ENCODE assay signal across 14 mouse cellular contexts in genomic region chr11:69878399-69878798, GRCm38 (mm10). TPM values are rescaled to one million over a fixed set of nuclear protein-coding genes. Genes with fewer than 3 reads are reported as not detected.
DNase-seq lines count a peak whose midpoint lies in the region; ATAC-seq and TF ChIP-seq lines count a peak whose summit lies in the region.
"Had no signal": no experiment of that assay in that cellular context is flagged by ENCODE, and none has a peak within 500 bp of the region (broad histone marks: within the 10 kb centered on the region; RNA-seq: fewer than 3 reads in every experiment).

No protein-coding gene starts in this region.

- H3K4me1 ChIP-seq in hindbrain, embryonic 10.5 days (replicated peaks) = peaks cover 65% of the 10 kb centered on the region
- H3K4me1 ChIP-seq in hindbrain, embryonic 16.5 days (ENCODE audit: control insufficient read depth, insufficient read depth, low read depth, low read length) = peaks cover 6% of the 10 kb centered on the region
- H3K4me1 ChIP-seq in midbrain, postnatal 0 days (ENCODE audit: insufficient read depth, low read length) = no peaks in the 10 kb centered on the region
- H3K4me1 ChIP-seq in midbrain, embryonic 10.5 days = peaks cover 62% of the 10 kb centered on the region
- peaks cover 62% of the 10 kb centered on the region for H3K4me1 ChIP-seq in embryonic facial prominence, embryonic 13.5 days
- H3K4me1 ChIP-seq in stomach, embryonic 14.5 days (ENCODE audit: control insufficient read depth, insufficient read depth, low read length) = peaks cover 23% of the 10 kb centered on the region

- H3K27me3 ChIP-seq in hindbrain, embryonic 10.5 days (ENCODE audit: insufficient read depth, poor library complexity, severe bottlenecking) = peaks cover 22% of the 10 kb centered on the region
- H3K27me3 ChIP-seq in hindbrain, embryonic 16.5 days (replicated peaks; ENCODE audit: control insufficient read depth, insufficient read depth, low read length) = 0 out of 2 replicates have a peak, but pooled peaks cover 6% of the 10 kb centered on the region
- H3K27me3 ChIP-seq in midbrain, postnatal 0 days (ENCODE audit: insufficient read depth, low read length) = no peaks in the 10 kb centered on the region
- peaks cover 19% of the 10 kb centered on the region for H3K27me3 ChIP-seq in midbrain, embryonic 10.5 days (ENCODE audit: low read depth, poor library complexity, severe bottlenecking)
- H3K27me3 ChIP-seq in embryonic facial prominence, embryonic 13.5 days = no peaks in the 10 kb centered on the region
- H3K27me3 ChIP-seq in stomach, embryonic 14.5 days (ENCODE audit: control insufficient read depth, insufficient read depth, low read length) = no peaks in the 10 kb centered on the region

- H3K4me2 ChIP-seq in hindbrain, embryonic 16.5 days (ENCODE audit: low read length) = no peak overlapping the region
- no peak overlapping the region for H3K4me2 ChIP-seq in midbrain, postnatal 0 days (ENCODE audit: low read depth, low read length, poor library complexity, severe bottlenecking)
- peak overlapping the region; percentile 88 for H3K4me2 ChIP-seq in embryonic facial prominence, embryonic 13.5 days
- no peak overlapping the region for H3K4me2 ChIP-seq in stomach, embryonic 14.5 days (replicated peaks; ENCODE audit: low read depth, low read length)

- no peak overlapping the region for H3K9ac ChIP-seq in hindbrain, embryonic 16.5 days (ENCODE audit: low read depth, low read length)
- 0 out of 2 replicates have a peak overlapping the region, but pooled peaks have one; percentile 24 for H3K9ac ChIP-seq in midbrain, postnatal 0 days (replicated peaks; ENCODE audit: low read length, poor library complexity, severe bottlenecking)
- 0 out of 2 replicates have a peak overlapping the region, but pooled peaks have one; percentile 27 for H3K9ac ChIP-seq in embryonic facial prominence, embryonic 13.5 days
- no peak overlapping the region for H3K9ac ChIP-seq in stomach, embryonic 14.5 days (replicated peaks; ENCODE audit: low read depth, low read length)

- H3K27ac ChIP-seq in hindbrain, embryonic 10.5 days = peak overlapping the region; percentile 31; the same call in 1 of the 2 replicates
- H3K27ac ChIP-seq in hindbrain, embryonic 16.5 days (ENCODE audit: low read depth, low read length) = no peak overlapping the region
- 0 out of 2 replicates have a peak overlapping the region, but pooled peaks have one; percentile 32 for H3K27ac ChIP-seq in midbrain, postnatal 0 days (ENCODE audit: low read depth, low read length)
- no peak overlapping the region for H3K27ac ChIP-seq in midbrain, embryonic 10.5 days (replicated peaks)
- 0 out of 2 replicates have a peak overlapping the region, but pooled peaks have one; percentile 14 for H3K27ac ChIP-seq in embryonic facial prominence, embryonic 13.5 days
- 0 out of 2 replicates have a peak overlapping the region, but pooled peaks have one; percentile 7 for H3K27ac ChIP-seq in stomach, embryonic 14.5 days (ENCODE audit: low read length)

- 84% methylated on average over 3 of the region's 3 CpGs for WGBS in hindbrain, embryonic 10.5 days
- 66% methylated on average over 3 of the region's 3 CpGs for WGBS in hindbrain, embryonic 16.5 days
- 42% methylated on average over 3 of the region's 3 CpGs for WGBS in midbrain, postnatal 0 days
- 83% methylated on average over 3 of the region's 3 CpGs for WGBS in midbrain, embryonic 10.5 days
- 74% methylated on average over 3 of the region's 3 CpGs for WGBS in embryonic facial prominence, embryonic 13.5 days
- 78% methylated on average over 3 of the region's 3 CpGs for WGBS in stomach, embryonic 14.5 days

- H3K9me3 ChIP-seq in hindbrain, embryonic 10.5 days = no peaks in the 10 kb centered on the region
- no peaks in the 10 kb centered on the region for H3K9me3 ChIP-seq in hindbrain, embryonic 16.5 days (ENCODE audit: control insufficient read depth, low read length)
- H3K9me3 ChIP-seq in midbrain, postnatal 0 days (ENCODE audit: low read length) = no peaks in the 10 kb centered on the region
- no peaks in the 10 kb centered on the region for H3K9me3 ChIP-seq in midbrain, embryonic 10.5 days (replicated peaks)
- no peaks in the 10 kb centered on the region for H3K9me3 ChIP-seq in embryonic facial prominence, embryonic 13.5 days
- H3K9me3 ChIP-seq in stomach, embryonic 14.5 days (ENCODE audit: control insufficient read depth, low read depth, low read length) = no peaks in the 10 kb centered on the region

- DNase-seq in hindbrain, embryonic 10.5 days (ENCODE audit: low spot score) = no peak
- DNase-seq in midbrain, postnatal 0 days (ENCODE audit: low spot score) = peak; percentile 18
- DNase-seq in midbrain, embryonic 10.5 days (ENCODE audit: low spot score) = no peak
- DNase-seq in layer of hippocampus, adult 11-12 months (ENCODE audit: low spot score) = no peak
- DNase-seq in frontal cortex, postnatal 10 days (ENCODE audit: low spot score in 2 of 2) = no peak
- DNase-seq: kidney, adult 11 months had no signal

- no peak for ATAC-seq in hindbrain, embryonic 16.5 days
- ATAC-seq in midbrain, postnatal 0 days (ENCODE audit: low FRiP score) = no peak
- no peak for ATAC-seq in embryonic facial prominence, embryonic 13.5 days (ENCODE audit: insufficient number of reproducible peaks, insufficient read depth, low FRiP score, low TSS enrichment, low read depth)
- no peak for ATAC-seq in stomach, embryonic 14.5 days (ENCODE audit: insufficient number of reproducible peaks, insufficient read depth, low FRiP score, low read depth)
- ATAC-seq: activated CD4-positive, CD25-positive, alpha-beta regulatory T cell, adult 4 months; CD4-positive, CD25-positive, alpha-beta regulatory T cell, adult 4 months; forebrain, embryonic 16.5 days had no signal

- H3K36me3 ChIP-seq in hindbrain, embryonic 10.5 days = no peaks in the 10 kb centered on the region
- H3K36me3 ChIP-seq in hindbrain, embryonic 16.5 days (ENCODE audit: control insufficient read depth, insufficient read depth, low read length) = no peaks in the 10 kb centered on the region
- no peaks in the 10 kb centered on the region for H3K36me3 ChIP-seq in midbrain, postnatal 0 days (ENCODE audit: insufficient read depth, low read length)
- H3K36me3 ChIP-seq in midbrain, embryonic 10.5 days = no peaks in the 10 kb centered on the region
- no peaks in the 10 kb centered on the region for H3K36me3 ChIP-seq in embryonic facial prominence, embryonic 13.5 days
- H3K36me3 ChIP-seq in stomach, embryonic 14.5 days (ENCODE audit: control insufficient read depth, insufficient read depth, low read length) = no peaks in the 10 kb centered on the region

- H3K4me3 ChIP-seq in hindbrain, embryonic 10.5 days = peak overlapping the region; percentile 62; the same call in 1 of the 2 replicates
- H3K4me3 ChIP-seq in hindbrain, embryonic 16.5 days (ENCODE audit: low read length) = no peak overlapping the region
- H3K4me3 ChIP-seq in midbrain, postnatal 0 days (ENCODE audit: low read depth, low read length) = no peak overlapping the region
- no peak overlapping the region for H3K4me3 ChIP-seq in midbrain, embryonic 10.5 days
- no peak overlapping the region for H3K4me3 ChIP-seq in embryonic facial prominence, embryonic 13.5 days
- H3K4me3 ChIP-seq in stomach, embryonic 14.5 days (ENCODE audit: low read depth, low read length) = no peak overlapping the region

- no peak for TF ChIP-seq CTCF in midbrain, postnatal 0 days (IDR thresholded peaks at IDR 0.05)

RNA-seq across cellular contexts. Expression of gene Tmem95, which starts 0.6 kb away (rescaled TPM):
- not detected in 2 replicates for polyA plus RNA-seq in hindbrain, embryonic 10.5 days (2016; fragmentation: Nextera tagmentation; extraction: Ambion mirVana)
- polyA plus RNA-seq in hindbrain, embryonic 16.5 days (2015; fragmentation: Nextera tagmentation; extraction: Ambion mirVana) = not detected in 2 replicates
- not detected in 2 replicates for total RNA-seq in midbrain, postnatal 0 days (2014; rRNA removed)
- polyA plus RNA-seq in midbrain, postnatal 0 days (2015; fragmentation: Nextera tagmentation; extraction: Ambion mirVana) = not detected in 2 replicates
- polyA plus RNA-seq in midbrain, embryonic 10.5 days (2016; fragmentation: Nextera tagmentation; extraction: Ambion mirVana) = not detected in 2 replicates
- polyA plus RNA-seq in embryonic facial prominence, embryonic 13.5 days (2015; fragmentation: Nextera tagmentation; extraction: Ambion mirVana) = not detected in 2 replicates
- not detected in 2 replicates for polyA plus RNA-seq in stomach, embryonic 14.5 days (2014; fragmentation: Nextera tagmentation; extraction: Ambion mirVana)
- total RNA-seq: left cerebral cortex, postnatal 10 days; megakaryocyte-erythroid progenitor cell, adult 5-6 weeks had no signal
- polyA plus RNA-seq: activated CD4-positive, CD25-positive, alpha-beta regulatory T cell, adult 4 months; CD4-positive, CD25-positive, alpha-beta regulatory T cell, adult 4 months; forebrain, embryonic 16.5 days had no signal

RNA-seq across cellular contexts. Expression of gene Kctd11, which starts 2.8 kb away (rescaled TPM):
- polyA plus RNA-seq in hindbrain, embryonic 10.5 days (2016; fragmentation: Nextera tagmentation; extraction: Ambion mirVana) = 5.2 and 6.8 TPM in 2 replicates
- polyA plus RNA-seq in hindbrain, embryonic 16.5 days (2015; fragmentation: Nextera tagmentation; extraction: Ambion mirVana) = 2.2 and 3.2 TPM in 2 replicates
- total RNA-seq in midbrain, postnatal 0 days (2014; rRNA removed) = 0.93 and 1.6 TPM in 2 replicates
- polyA plus RNA-seq in midbrain, postnatal 0 days (2015; fragmentation: Nextera tagmentation; extraction: Ambion mirVana) = 0.57 and 0.92 TPM in 2 replicates
- 6.4 and 7.0 TPM in 2 replicates for polyA plus RNA-seq in midbrain, embryonic 10.5 days (2016; fragmentation: Nextera tagmentation; extraction: Ambion mirVana)
- 3.8 and 4.4 TPM in 2 replicates for polyA plus RNA-seq in embryonic facial prominence, embryonic 13.5 days (2015; fragmentation: Nextera tagmentation; extraction: Ambion mirVana)
- polyA plus RNA-seq in stomach, embryonic 14.5 days (2014; fragmentation: Nextera tagmentation; extraction: Ambion mirVana) = 5.0 and 5.3 TPM in 2 replicates

RNA-seq across cellular contexts. Expression of gene Acap1, which starts 16.9 kb away (rescaled TPM):
- 1.2 and 1.4 TPM in 2 replicates for polyA plus RNA-seq in hindbrain, embryonic 10.5 days (2016; fragmentation: Nextera tagmentation; extraction: Ambion mirVana)
- polyA plus RNA-seq in hindbrain, embryonic 16.5 days (2015; fragmentation: Nextera tagmentation; extraction: Ambion mirVana) = 0.13 and 0.25 TPM in 2 replicates
- 0.66 TPM in 1 of 2 replicates, not detected in the other for total RNA-seq in midbrain, postnatal 0 days (2014; rRNA removed)
- polyA plus RNA-seq in midbrain, postnatal 0 days (2015; fragmentation: Nextera tagmentation; extraction: Ambion mirVana) = 0.14 TPM in 1 of 2 replicates, not detected in the other
- 1.0 and 1.2 TPM in 2 replicates for polyA plus RNA-seq in midbrain, embryonic 10.5 days (2016; fragmentation: Nextera tagmentation; extraction: Ambion mirVana)
- polyA plus RNA-seq in embryonic facial prominence, embryonic 13.5 days (2015; fragmentation: Nextera tagmentation; extraction: Ambion mirVana) = 0.74 and 1.6 TPM in 2 replicates
- 3.5 and 4.0 TPM in 2 replicates for polyA plus RNA-seq in stomach, embryonic 14.5 days (2014; fragmentation: Nextera tagmentation; extraction: Ambion mirVana)

RNA-seq across cellular contexts. Expression of gene Tnk1, which starts 19.9 kb away (rescaled TPM):
- polyA plus RNA-seq in hindbrain, embryonic 10.5 days (2016; fragmentation: Nextera tagmentation; extraction: Ambion mirVana) = 0.77 and 1.7 TPM in 2 replicates
- 0.10 and 0.13 TPM in 2 replicates for polyA plus RNA-seq in hindbrain, embryonic 16.5 days (2015; fragmentation: Nextera tagmentation; extraction: Ambion mirVana)
- not detected in 2 replicates for total RNA-seq in midbrain, postnatal 0 days (2014; rRNA removed)
- polyA plus RNA-seq in midbrain, postnatal 0 days (2015; fragmentation: Nextera tagmentation; extraction: Ambion mirVana) = 0.16 TPM in 2 replicates
- polyA plus RNA-seq in midbrain, embryonic 10.5 days (2016; fragmentation: Nextera tagmentation; extraction: Ambion mirVana) = 0.41 and 0.44 TPM in 2 replicates
- 4.9 and 5.3 TPM in 2 replicates for polyA plus RNA-seq in embryonic facial prominence, embryonic 13.5 days (2015; fragmentation: Nextera tagmentation; extraction: Ambion mirVana)
- 11.1 TPM in 2 replicates for polyA plus RNA-seq in stomach, embryonic 14.5 days (2014; fragmentation: Nextera tagmentation; extraction: Ambion mirVana)
- polyA plus RNA-seq: activated CD4-positive, CD25-positive, alpha-beta regulatory T cell, adult 4 months; CD4-positive, CD25-positive, alpha-beta regulatory T cell, adult 4 months had no signal

RNA-seq across cellular contexts. Expression of gene 2810408A11Rik, which starts 22.4 kb away (rescaled TPM):
- 11.4 and 15.2 TPM in 2 replicates for polyA plus RNA-seq in hindbrain, embryonic 10.5 days (2016; fragmentation: Nextera tagmentation; extraction: Ambion mirVana)
- polyA plus RNA-seq in hindbrain, embryonic 16.5 days (2015; fragmentation: Nextera tagmentation; extraction: Ambion mirVana) = 5.5 and 6.3 TPM in 2 replicates
- total RNA-seq in midbrain, postnatal 0 days (2014; rRNA removed) = 3.3 and 8.7 TPM in 2 replicates
- polyA plus RNA-seq in midbrain, postnatal 0 days (2015; fragmentation: Nextera tagmentation; extraction: Ambion mirVana) = 4.8 and 6.2 TPM in 2 replicates
- polyA plus RNA-seq in midbrain, embryonic 10.5 days (2016; fragmentation: Nextera tagmentation; extraction: Ambion mirVana) = 14.8 and 20.5 TPM in 2 replicates
- polyA plus RNA-seq in embryonic facial prominence, embryonic 13.5 days (2015; fragmentation: Nextera tagmentation; extraction: Ambion mirVana) = 14.8 and 15.6 TPM in 2 replicates
- 8.5 and 10.4 TPM in 2 replicates for polyA plus RNA-seq in stomach, embryonic 14.5 days (2014; fragmentation: Nextera tagmentation; extraction: Ambion mirVana)

Comparison
In these comparisons a context has a peak if more than half of its experiments do, and no peak if none do; other contexts are left out.
1. H3K27ac ChIP-seq: peak in hindbrain, embryonic 10.5 days (single experiment), midbrain, postnatal 0 days (single experiment), embryonic facial prominence, embryonic 13.5 days (single experiment) and stomach, embryonic 14.5 days (single experiment); none in hindbrain, embryonic 16.5 days (single experiment) and midbrain, embryonic 10.5 days (single experiment).
2. H3K9ac ChIP-seq: peak in midbrain, postnatal 0 days (single experiment) and embryonic facial prominence, embryonic 13.5 days (single experiment); none in hindbrain, embryonic 16.5 days (single experiment) and stomach, embryonic 14.5 days (single experiment).